Comparison of ENCODE assay signal across 8 mouse cellular contexts in the genomic region with DNA sequence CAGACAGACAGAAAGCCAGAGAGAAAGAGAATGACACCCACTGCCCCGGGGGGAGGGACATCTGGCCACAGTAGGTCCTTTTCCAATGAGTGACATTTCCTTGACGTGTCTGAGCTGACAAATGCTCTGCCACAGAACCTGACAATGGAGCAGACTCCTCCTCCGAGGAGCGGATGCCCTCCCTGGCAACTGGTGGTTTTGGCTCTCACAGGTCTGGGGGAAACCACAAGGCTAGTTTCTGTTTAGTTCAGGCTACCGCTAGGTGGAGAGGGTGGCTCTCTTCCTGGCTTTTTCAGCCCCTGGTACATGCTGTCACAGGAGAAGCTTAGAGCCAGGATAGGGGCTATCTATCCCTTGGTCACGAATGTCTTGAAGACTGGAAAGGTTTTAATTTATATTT.
A peak's percentile ranks its signal among the peaks of the same experiment; 100 is the strongest.
DNase-seq lines count a peak whose midpoint lies in the region; ATAC-seq and TF ChIP-seq lines count a peak whose summit lies in the region.

No protein-coding gene starts in this region.

- TF ChIP-seq POLR2A in lung, adult 2 months (IDR thresholded peaks at IDR 0.05; ENCODE audit: borderline replicate concordance, extremely low read depth, low read depth, low read length): no peak

- H3K4me2 ChIP-seq in embryonic facial prominence, embryonic 14.5 days (ENCODE audit: low read depth, low read length): peak overlapping the region; percentile 33

- DNase-seq in 3134 (ENCODE audit: extremely low read depth, insufficient read length, low spot score) (peak; percentile 49), MN1 (ENCODE audit: low spot score) (peak; percentile 48)
- peak; percentile 87 for DNase-seq in embryonic facial prominence, embryonic 14.5 days (ENCODE audit: low spot score)
- peak; percentile 55 to 69 for DNase-seq in heart, postnatal 14 days
- DNase-seq in kidney, postnatal 36 days: peak; percentile 74 to 75
- no peak for DNase-seq in lung, adult 2 months
- peak; percentile 43 for DNase-seq in ovary, postnatal 14 days (ENCODE audit: low spot score)
- DNase-seq in yolk sac, embryonic 10.5 days (ENCODE audit: low spot score): peak; percentile 61

- no peak overlapping the region for H3K9ac ChIP-seq in embryonic facial prominence, embryonic 14.5 days (ENCODE audit: low read depth, low read length)

- intact Hi-C loops in heart, postnatal 14 days (cut with DNase I): loop anchor here (1.0 to 5.0 kb wide), 3 partner anchors 34 to 403 kb away; no protein-coding TSS in a partner anchor

- 3% methylated on average over 6 of the region's 6 CpGs for WGBS in embryonic facial prominence, embryonic 14.5 days
- WGBS in lung, adult 2 months: 3% methylated on average over 6 of the region's 6 CpGs

- no peak overlapping the region for H3K27ac ChIP-seq in embryonic facial prominence, embryonic 14.5 days (replicated peaks; ENCODE audit: low read depth, low read length)

- H3K4me1 ChIP-seq in embryonic facial prominence, embryonic 14.5 days (ENCODE audit: control insufficient read depth, insufficient read depth, low read length): no peaks in the 10 kb centered on the region
- H3K4me1 ChIP-seq in lung, adult 2 months (ENCODE audit: control insufficient read depth, insufficient read depth, low read length): peaks cover 12% of the 10 kb centered on the region

- no peaks in the 10 kb centered on the region for H3K36me3 ChIP-seq in embryonic facial prominence, embryonic 14.5 days (ENCODE audit: control insufficient read depth, insufficient read depth, low read length)

- peak; percentile 79 for ATAC-seq in embryonic facial prominence, embryonic 14.5 days (ENCODE audit: low read depth)

- TF ChIP-seq CTCF in lung, adult 2 months (IDR thresholded peaks at IDR 0.05; ENCODE audit: insufficient read depth, low read length): peak; percentile 69

- no peak overlapping the region for H3K4me3 ChIP-seq in embryonic facial prominence, embryonic 14.5 days (ENCODE audit: low read depth, low read length)
- H3K4me3 ChIP-seq in lung, adult 2 months (replicated peaks; ENCODE audit: extremely low read depth, low read depth, low read length): no peak overlapping the region

- H3K9me3 ChIP-seq in embryonic facial prominence, embryonic 14.5 days (ENCODE audit: control insufficient read depth, low read length): no peaks in the 10 kb centered on the region

- no peaks in the 10 kb centered on the region for H3K27me3 ChIP-seq in embryonic facial prominence, embryonic 14.5 days (replicated peaks; ENCODE audit: control insufficient read depth, insufficient read depth, low read length)
